19 mouse cellular contexts compared by ENCODE assay signal in the genomic region with DNA sequence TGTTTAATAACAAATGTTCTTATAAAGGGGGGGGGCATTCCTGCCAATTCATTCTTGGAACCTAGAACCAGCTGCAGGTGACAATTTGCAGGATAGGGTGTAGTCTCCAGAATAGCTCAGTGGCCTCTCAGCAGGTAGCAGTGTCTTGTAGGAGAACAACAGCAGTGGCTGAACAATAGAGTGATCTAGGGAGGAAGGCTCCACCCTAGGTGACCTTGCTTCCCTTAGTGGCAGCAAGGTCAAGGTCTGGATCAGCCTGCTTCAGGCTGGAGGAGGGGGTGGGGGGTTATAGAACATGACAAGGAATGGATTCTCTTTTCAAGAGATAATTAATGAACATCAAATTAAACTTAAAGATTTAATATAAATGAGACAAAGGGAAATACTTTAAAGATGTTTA.
"Had no signal": no experiment of that assay in that cellular context is flagged by ENCODE, and none has a peak within 500 bp of the region (broad histone marks: within the 10 kb centered on the region; RNA-seq: fewer than 3 reads in every experiment).

No protein-coding gene starts in this region.

- H3K4me3 ChIP-seq: midbrain, embryonic 10.5 days; midbrain, embryonic 12.5 days; myocyte; neural tube, embryonic 13.5 days; neural tube, embryonic 15.5 days; stomach, embryonic 15.5 days had no signal

- H3K27ac ChIP-seq: midbrain, embryonic 10.5 days; midbrain, embryonic 12.5 days; neural tube, embryonic 13.5 days; neural tube, embryonic 15.5 days; stomach, embryonic 15.5 days; stomach, postnatal 0 days had no signal

- H3K9me3 ChIP-seq: midbrain, embryonic 10.5 days; midbrain, embryonic 12.5 days; neural tube, embryonic 13.5 days; neural tube, embryonic 15.5 days; stomach, embryonic 15.5 days had no signal

- H3K4me1 ChIP-seq: midbrain, embryonic 10.5 days; midbrain, embryonic 12.5 days; neural tube, embryonic 13.5 days; neural tube, embryonic 15.5 days; stomach, embryonic 15.5 days had no signal

- H3K9ac ChIP-seq: lung, embryonic 14.5 days; midbrain, embryonic 12.5 days; neural tube, embryonic 13.5 days; neural tube, embryonic 15.5 days; stomach, embryonic 15.5 days had no signal

- H3K4me2 ChIP-seq: lung, embryonic 14.5 days; midbrain, embryonic 12.5 days; neural tube, embryonic 13.5 days; neural tube, embryonic 15.5 days; stomach, embryonic 15.5 days had no signal

- ATAC-seq: midbrain, embryonic 16.5 days had no signal

- H3K27me3 ChIP-seq: midbrain, embryonic 12.5 days; neural tube, embryonic 13.5 days; neural tube, embryonic 15.5 days; stomach, embryonic 15.5 days had no signal

- DNase-seq: lung, adult 18-20 months; lung, embryonic 14.5 days; lung, postnatal 10 days; lung, postnatal 4 days; midbrain, embryonic 14.5 days; retina, postnatal 1 day; right cerebral cortex, adult 18-20 months; right cerebral cortex, postnatal 14 days; thymus, adult 2 months; thymus, postnatal 25 days; thymus, postnatal 4 days had no signal

- H3K36me3 ChIP-seq: midbrain, embryonic 10.5 days; midbrain, embryonic 12.5 days; neural tube, embryonic 13.5 days; neural tube, embryonic 15.5 days; stomach, embryonic 15.5 days had no signal
